Mouse (Mus musculus): ENCODE results near the gene Slc50a1. TPM values are rescaled to one million over a fixed set of nuclear protein-coding genes. Genes with fewer than 3 reads are reported as not detected.

Slc50a1 gene
- polyA plus RNA-seq, 1 experiment from 2014 or later, result 55.1 TPM

DNA sequence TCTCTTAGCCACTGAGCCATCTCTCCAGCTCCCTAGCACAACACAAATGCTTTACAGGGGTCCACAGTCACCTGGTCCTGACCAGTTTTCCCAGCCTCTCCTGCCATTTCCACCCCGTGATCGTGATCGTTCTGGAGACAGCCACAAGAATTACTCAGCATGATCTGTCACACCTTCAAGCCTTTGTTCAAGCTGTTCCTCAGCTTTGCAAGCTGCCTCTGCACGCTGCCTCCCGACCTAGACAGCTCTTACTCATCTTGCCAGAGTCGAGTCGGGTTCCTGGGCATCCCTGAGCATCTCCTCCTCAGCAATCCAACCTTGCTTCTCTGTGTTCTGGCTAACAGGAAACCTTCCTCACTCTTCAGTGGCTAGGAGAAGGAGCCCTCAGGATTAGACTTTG lies 11.3 kb downstream of the Slc50a1 start, which contains the start of gene Dpm3:
TSS of gene Dpm3 (plus strand) at position 283 of the 400 bp plus-strand sequence.
- Histone ChIP-seq H3K4me3 (ENCODE audit: low read length) (no peak within 1 kb of the TSS), H3K27me3 (ENCODE audit: control insufficient read depth, insufficient read depth, low read length) (no peaks in the 10 kb centered on the region), H3K9me3 (ENCODE audit: control insufficient read depth, low read length) (no peaks in the 10 kb centered on the region), H3K36me3 (ENCODE audit: control insufficient read depth, insufficient read depth, low read length) (no peaks in the 10 kb centered on the region), H3K4me2 (replicated peaks; ENCODE audit: low read depth, low read length) (no peak within 1 kb of the TSS), H3K4me1 (ENCODE audit: control insufficient read depth, insufficient read depth, low read length) (no peaks in the 10 kb centered on the region), H3K27ac (ENCODE audit: low read depth, low read length) (no peak within 1 kb of the TSS), H3K9ac (ENCODE audit: low read depth, low read length) (no peak within 1 kb of the TSS)
- ATAC-seq (ENCODE audit: low FRiP score, low TSS enrichment), result no peak
- WGBS, result 31% methylated on average over 7 of the region's 7 CpGs

GRCm38 (mm10) chr3:89256177-89256576 lies 14.2 kb downstream of the Slc50a1 start:
- 77% methylated on average over 5 of the region's 5 CpGs for WGBS
- ATAC-seq (ENCODE audit: low FRiP score, low TSS enrichment), result no peak
- Histone ChIP-seq H3K27ac (ENCODE audit: low read depth, low read length) (no peak overlapping the region), H3K4me2 (replicated peaks; ENCODE audit: low read depth, low read length) (no peak overlapping the region), H3K9ac (ENCODE audit: low read depth, low read length) (no peak overlapping the region), H3K9me3 (ENCODE audit: control insufficient read depth, low read length) (no peaks in the 10 kb centered on the region), H3K36me3 (ENCODE audit: control insufficient read depth, insufficient read depth, low read length) (no peaks in the 10 kb centered on the region), H3K27me3 (ENCODE audit: control insufficient read depth, insufficient read depth, low read length) (peaks cover 6% of the 10 kb centered on the region; the same call in 1 of the 2 replicates), H3K4me3 (ENCODE audit: low read length) (no peak overlapping the region), H3K4me1 (ENCODE audit: control insufficient read depth, insufficient read depth, low read length) (peaks cover 12% of the 10 kb centered on the region)

DNA sequence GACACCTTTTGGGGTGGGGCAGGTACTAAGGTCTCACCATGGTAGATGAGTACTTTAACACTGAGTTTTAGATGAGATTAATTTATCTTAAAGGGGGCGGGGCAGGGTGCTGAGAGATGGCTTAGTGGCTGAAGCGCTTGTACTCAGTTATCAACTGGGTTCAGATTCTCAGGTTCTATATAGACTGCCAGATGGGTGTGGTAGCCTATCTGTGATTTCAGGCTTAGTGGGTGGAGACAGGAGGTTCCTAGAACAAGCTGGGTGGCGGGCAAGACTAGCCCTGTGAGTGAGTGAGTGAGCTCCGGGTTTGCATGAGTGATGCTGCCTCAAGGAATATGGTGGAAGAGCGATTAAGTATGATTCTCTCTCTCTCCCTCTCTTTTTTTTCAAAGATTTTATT lies 15.4 kb downstream of the Slc50a1 start:
- 91% methylated on average over 5 of the region's 5 CpGs for WGBS
- Histone ChIP-seq H3K36me3 (ENCODE audit: control insufficient read depth, insufficient read depth, low read length) (no peaks in the 10 kb centered on the region), H3K27ac (ENCODE audit: low read depth, low read length) (no peak overlapping the region), H3K4me2 (replicated peaks; ENCODE audit: low read depth, low read length) (no peak overlapping the region), H3K9me3 (ENCODE audit: control insufficient read depth, low read length) (no peaks in the 10 kb centered on the region), H3K4me3 (ENCODE audit: low read length) (no peak overlapping the region), H3K4me1 (ENCODE audit: control insufficient read depth, insufficient read depth, low read length) (peaks cover 20% of the 10 kb centered on the region), H3K9ac (ENCODE audit: low read depth, low read length) (no peak overlapping the region), H3K27me3 (ENCODE audit: control insufficient read depth, insufficient read depth, low read length) (peaks cover 6% of the 10 kb centered on the region; the same call in 1 of the 2 replicates)
- ATAC-seq (ENCODE audit: low FRiP score, low TSS enrichment), result no peak

DNA sequence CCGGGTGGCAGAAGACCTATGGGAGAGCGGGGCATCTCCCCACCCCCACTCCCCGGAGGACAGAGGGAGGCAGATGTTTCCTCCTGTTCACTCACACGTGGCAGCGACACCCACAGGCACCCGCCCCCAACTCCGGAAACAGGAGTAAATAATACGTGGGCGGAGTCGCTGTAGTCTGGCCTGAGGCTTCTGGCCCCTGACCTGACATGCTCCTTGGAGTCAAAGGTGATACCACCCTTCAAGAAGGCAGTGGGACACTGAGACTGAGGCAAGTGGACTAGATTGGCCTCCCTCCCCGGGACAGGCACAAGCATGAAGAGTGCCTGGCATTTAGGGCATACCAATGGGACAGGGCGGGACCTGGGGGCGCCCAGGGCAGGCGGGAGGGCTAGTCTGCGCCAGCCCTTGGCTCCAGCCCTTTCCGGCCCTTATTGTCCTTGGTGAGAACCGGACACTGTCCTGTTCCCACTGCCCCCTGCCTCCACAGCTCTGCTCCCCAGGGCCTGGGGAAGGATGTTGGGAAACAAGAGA lies 18.9 kb downstream of the Slc50a1 start:
- peak overlapping the region; percentile 31 for H3K4me2 ChIP-seq (replicated peaks; ENCODE audit: low read depth, low read length)
- H3K27ac ChIP-seq (ENCODE audit: low read depth, low read length), result peak overlapping the region; percentile 24; the same call in 1 of the 2 replicates
- H3K9me3 ChIP-seq (ENCODE audit: control insufficient read depth, low read length), result no peaks in the 10 kb centered on the region
- H3K36me3 ChIP-seq (ENCODE audit: control insufficient read depth, insufficient read depth, low read length), result peaks cover 13% of the 10 kb centered on the region
- WGBS, result under 1% methylated on average over 17 of the region's 17 CpGs
- H3K9ac ChIP-seq (ENCODE audit: low read depth, low read length), result peak overlapping the region; percentile 23; the same call in 1 of the 2 replicates
- H3K27me3 ChIP-seq (ENCODE audit: control insufficient read depth, insufficient read depth, low read length), result peaks cover 6% of the 10 kb centered on the region; the same call in 1 of the 2 replicates
- H3K4me3 ChIP-seq (ENCODE audit: low read length), result no peak overlapping the region
- peaks cover 32% of the 10 kb centered on the region for H3K4me1 ChIP-seq (ENCODE audit: control insufficient read depth, insufficient read depth, low read length)
- ATAC-seq (ENCODE audit: low FRiP score, low TSS enrichment), result peak; percentile 61

DNA sequence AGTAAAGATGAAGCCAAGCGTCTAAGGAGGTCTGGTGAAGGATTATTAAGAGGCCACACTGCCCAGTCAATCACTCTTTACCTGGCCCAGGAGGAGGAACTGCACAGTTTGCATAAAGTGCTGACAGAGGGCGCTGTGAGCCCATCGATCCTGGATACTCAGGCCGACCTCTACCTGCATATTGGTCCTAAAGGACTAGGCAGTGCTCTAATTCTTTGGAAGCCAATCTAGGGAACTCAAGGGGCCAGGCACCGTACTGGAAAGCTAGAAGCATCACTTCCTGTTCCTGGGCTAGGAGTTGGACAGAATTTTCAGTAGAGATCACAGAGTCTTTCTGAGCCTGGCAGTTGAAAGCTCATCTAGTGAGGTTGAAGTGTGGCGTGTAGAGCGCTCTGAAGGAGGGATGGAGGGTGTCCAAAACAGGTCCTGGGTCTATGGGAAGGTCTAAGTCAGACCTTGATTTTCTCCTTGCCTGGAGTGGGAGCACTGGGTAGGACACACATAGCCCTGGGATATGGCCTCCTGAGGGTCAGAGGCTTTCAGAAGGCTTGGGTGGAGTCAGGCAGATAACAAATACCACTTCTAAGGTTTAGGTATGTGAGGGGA lies 19.8 kb downstream of the Slc50a1 start:
- Histone ChIP-seq H3K9ac (ENCODE audit: low read depth, low read length) (no peak overlapping the region), H3K4me3 (ENCODE audit: low read length) (no peak overlapping the region), H3K9me3 (ENCODE audit: control insufficient read depth, low read length) (no peaks in the 10 kb centered on the region), H3K27me3 (ENCODE audit: control insufficient read depth, insufficient read depth, low read length) (peaks cover 6% of the 10 kb centered on the region; the same call in 1 of the 2 replicates), H3K4me1 (ENCODE audit: control insufficient read depth, insufficient read depth, low read length) (peaks cover 38% of the 10 kb centered on the region), H3K27ac (ENCODE audit: low read depth, low read length) (peak overlapping the region; percentile 24; the same call in 1 of the 2 replicates), H3K36me3 (ENCODE audit: control insufficient read depth, insufficient read depth, low read length) (peaks cover 13% of the 10 kb centered on the region), H3K4me2 (replicated peaks; ENCODE audit: low read depth, low read length) (no peak overlapping the region)
- 0 out of 2 replicates have a peak, but pooled peaks have one; percentile 2 for ATAC-seq (ENCODE audit: low FRiP score, low TSS enrichment)
- 18% methylated on average over 7 of the region's 7 CpGs for WGBS

- H3K9me3 ChIP-seq (ENCODE audit: control insufficient read depth, low read length), result no peaks in the 10 kb centered on the region
- peak overlapping the region; percentile 81; the same call in 1 of the 2 replicates for H3K9ac ChIP-seq (ENCODE audit: low read depth, low read length)
- H3K4me2 ChIP-seq (replicated peaks; ENCODE audit: low read depth, low read length), result peak overlapping the region; percentile 80
- H3K27me3 ChIP-seq (ENCODE audit: control insufficient read depth, insufficient read depth, low read length), result peaks cover 6% of the 10 kb centered on the region; the same call in 1 of the 2 replicates
- H3K4me1 ChIP-seq (ENCODE audit: control insufficient read depth, insufficient read depth, low read length), result peaks cover 49% of the 10 kb centered on the region
- no peak for ATAC-seq (ENCODE audit: low FRiP score, low TSS enrichment)
- H3K36me3 ChIP-seq (ENCODE audit: control insufficient read depth, insufficient read depth, low read length), result peaks cover 13% of the 10 kb centered on the region
- H3K27ac ChIP-seq (ENCODE audit: low read depth, low read length), result no peak overlapping the region
- WGBS, result 92% methylated on average over 4 of the region's 4 CpGs
- peak overlapping the region; percentile 75 for H3K4me3 ChIP-seq (ENCODE audit: low read length)
These were observed 22.9 kb downstream of the Slc50a1 start for GRCm38 (mm10) chr3:89247466-89247865.

GRCm38 (mm10) chr3:89246261-89247100 lies 23.9 kb downstream of the Slc50a1 start, which contains the start of gene Trim46:
Gene Trim46 (minus strand): TSS chr3:89246309.
- Histone ChIP-seq H3K27ac (ENCODE audit: low read depth, low read length) (peak within 1 kb of the TSS; percentile 65; the same call in 1 of the 2 replicates), H3K4me1 (ENCODE audit: control insufficient read depth, insufficient read depth, low read length) (peaks cover 40% of the 10 kb centered on the region), H3K36me3 (ENCODE audit: control insufficient read depth, insufficient read depth, low read length) (peaks cover 13% of the 10 kb centered on the region), H3K27me3 (ENCODE audit: control insufficient read depth, insufficient read depth, low read length) (peaks cover under 1% of the 10 kb centered on the region; the same call in 1 of the 2 replicates), H3K4me3 (ENCODE audit: low read length) (peak within 1 kb of the TSS; percentile 75), H3K9me3 (ENCODE audit: control insufficient read depth, low read length) (no peaks in the 10 kb centered on the region), H3K4me2 (replicated peaks; ENCODE audit: low read depth, low read length) (peak within 1 kb of the TSS; percentile 80), H3K9ac (ENCODE audit: low read depth, low read length) (peak within 1 kb of the TSS; percentile 81)
- peak; percentile 65 for ATAC-seq (ENCODE audit: low FRiP score, low TSS enrichment)
- under 1% methylated on average over 42 of the region's 42 CpGs for WGBS

GRCm38 (mm10) chr3:89245688-89246171 lies 24.6 kb downstream of the Slc50a1 start, which contains the start of gene Krtcap2:
Gene Krtcap2 (plus strand): TSS chr3:89245966.
- H3K9me3 ChIP-seq (ENCODE audit: control insufficient read depth, low read length), result no peaks in the 10 kb centered on the region
- H3K4me1 ChIP-seq (ENCODE audit: control insufficient read depth, insufficient read depth, low read length), result peaks cover 32% of the 10 kb centered on the region
- peaks cover 13% of the 10 kb centered on the region for H3K36me3 ChIP-seq (ENCODE audit: control insufficient read depth, insufficient read depth, low read length)
- WGBS, result 4% methylated on average over 20 of the region's 20 CpGs
- no peaks in the 10 kb centered on the region for H3K27me3 ChIP-seq (ENCODE audit: control insufficient read depth, insufficient read depth, low read length)
- H3K27ac ChIP-seq (ENCODE audit: low read depth, low read length), result peak within 1 kb of the TSS; percentile 65; the same call in 1 of the 2 replicates
- peak; percentile 16; the same call in 1 of the 2 replicates for ATAC-seq (ENCODE audit: low FRiP score, low TSS enrichment)
- H3K4me2 ChIP-seq (replicated peaks; ENCODE audit: low read depth, low read length), result peak within 1 kb of the TSS; percentile 80
- peak within 1 kb of the TSS; percentile 75 for H3K4me3 ChIP-seq (ENCODE audit: low read length)
- peak within 1 kb of the TSS; percentile 81 for H3K9ac ChIP-seq (ENCODE audit: low read depth, low read length)
